Mouse (Mus musculus): ENCODE measurements around the gene Plin3. TPM values are rescaled to one million over a fixed set of nuclear protein-coding genes. Genes with fewer than 3 reads are reported as not detected.

Plin3 gene
- polyA plus RNA-seq, 1 experiment from 2014 or later: 48.4 TPM

GRCm38 (mm10) chr17:56291826-56292475 is 722 bp downstream of the Plin3 start:
- Histone ChIP-seq H3K9ac (ENCODE audit: low read depth, low read length) (peak overlapping the region; percentile 67), H3K4me2 (peak overlapping the region; percentile 97), H3K27ac (ENCODE audit: low read depth, low read length) (peak overlapping the region; percentile 96), H3K9me3 (ENCODE audit: control insufficient read depth, low read length) (no peaks in the 10 kb centered on the region), H3K36me3 (ENCODE audit: control insufficient read depth, insufficient read depth, low read length) (no peaks in the 10 kb centered on the region), H3K4me1 (replicated peaks; ENCODE audit: control insufficient read depth, insufficient read depth, low read length) (peaks cover 40% of the 10 kb centered on the region), H3K27me3 (replicated peaks; ENCODE audit: control insufficient read depth, insufficient read depth, low read length) (no peaks in the 10 kb centered on the region), H3K4me3 (ENCODE audit: low read depth, low read length) (no peak overlapping the region)
- WGBS: 84% methylated on average over 7 of the region's 7 CpGs
- DNase-seq (ENCODE audit: low spot score) (no peak), ATAC-seq (replicated peaks; ENCODE audit: low FRiP score) (no peak)

- Histone ChIP-seq H3K36me3 (ENCODE audit: control insufficient read depth, insufficient read depth, low read length) (peaks cover 5% of the 10 kb centered on the region; the same call in 1 of the 2 replicates), H3K9me3 (ENCODE audit: control insufficient read depth, low read length) (no peaks in the 10 kb centered on the region), H3K9ac (ENCODE audit: low read depth, low read length) (peak overlapping the region; percentile 68), H3K4me1 (replicated peaks; ENCODE audit: control insufficient read depth, insufficient read depth, low read length) (peaks cover 47% of the 10 kb centered on the region), H3K27me3 (replicated peaks; ENCODE audit: control insufficient read depth, insufficient read depth, low read length) (no peaks in the 10 kb centered on the region), H3K4me2 (peak overlapping the region; percentile 97), H3K27ac (ENCODE audit: low read depth, low read length) (peak overlapping the region; percentile 96), H3K4me3 (ENCODE audit: low read depth, low read length) (peak overlapping the region; percentile 57)
- DNase-seq (ENCODE audit: low spot score) (peak; percentile 89), ATAC-seq (replicated peaks; ENCODE audit: low FRiP score) (peak; percentile 87)
- under 1% methylated on average over 16 of the region's 16 CpGs for WGBS
Measured at GRCm38 (mm10) chr17:56291171-56291511, 1.5 kb downstream of the Plin3 start.

- peaks cover 47% of the 10 kb centered on the region for H3K4me1 ChIP-seq (replicated peaks; ENCODE audit: control insufficient read depth, insufficient read depth, low read length)
Measured at GRCm38 (mm10) chr17:56290388-56291170, 2.1 kb downstream of the Plin3 start.

GRCm38 (mm10) chr17:56289371-56290331 is 3.0 kb downstream of the Plin3 start:
- WGBS: 3% methylated on average over 23 of the region's 23 CpGs
- peak; percentile 21; the same call in 1 of the 2 replicates for ATAC-seq (replicated peaks; ENCODE audit: low FRiP score)

More at GRCm38 (mm10) chr17:56290388-56291170, 2.1 kb downstream of the Plin3 start:
- peaks cover 9% of the 10 kb centered on the region; the same call in 1 of the 2 replicates for H3K36me3 ChIP-seq (ENCODE audit: control insufficient read depth, insufficient read depth, low read length)
- no peaks in the 10 kb centered on the region for H3K27me3 ChIP-seq (replicated peaks; ENCODE audit: control insufficient read depth, insufficient read depth, low read length)
- H3K4me2 ChIP-seq: peak overlapping the region; percentile 97
- H3K9me3 ChIP-seq (ENCODE audit: control insufficient read depth, low read length): no peaks in the 10 kb centered on the region
- DNase-seq (ENCODE audit: low spot score): peak; percentile 95
- WGBS: 2% methylated on average over 17 of the region's 17 CpGs
- peak overlapping the region; percentile 68 for H3K9ac ChIP-seq (ENCODE audit: low read depth, low read length)
- ATAC-seq (replicated peaks; ENCODE audit: low FRiP score): peak; percentile 81
- H3K4me3 ChIP-seq (ENCODE audit: low read depth, low read length): peak overlapping the region; percentile 57
- peak overlapping the region; percentile 96 for H3K27ac ChIP-seq (ENCODE audit: low read depth, low read length)

GRCm38 (mm10) chr17:56288866-56289265 is 3.8 kb downstream of the Plin3 start:
- Histone ChIP-seq H3K36me3 (ENCODE audit: control insufficient read depth, insufficient read depth, low read length) (peaks cover 18% of the 10 kb centered on the region; the same call in 1 of the 2 replicates), H3K4me1 (replicated peaks; ENCODE audit: control insufficient read depth, insufficient read depth, low read length) (peaks cover 47% of the 10 kb centered on the region), H3K9me3 (ENCODE audit: control insufficient read depth, low read length) (no peaks in the 10 kb centered on the region), H3K4me2 (peak overlapping the region; percentile 97), H3K9ac (ENCODE audit: low read depth, low read length) (peak overlapping the region; percentile 68), H3K4me3 (ENCODE audit: low read depth, low read length) (peak overlapping the region; percentile 57), H3K27ac (ENCODE audit: low read depth, low read length) (peak overlapping the region; percentile 96), H3K27me3 (replicated peaks; ENCODE audit: control insufficient read depth, insufficient read depth, low read length) (no peaks in the 10 kb centered on the region)
- DNase-seq (ENCODE audit: low spot score): no peak
- 26% methylated on average over 3 of the region's 3 CpGs for WGBS
- no peak for ATAC-seq (replicated peaks; ENCODE audit: low FRiP score)

More at GRCm38 (mm10) chr17:56289371-56290331, 3.0 kb downstream of the Plin3 start:
- Histone ChIP-seq H3K27me3 (replicated peaks; ENCODE audit: control insufficient read depth, insufficient read depth, low read length) (no peaks in the 10 kb centered on the region), H3K36me3 (ENCODE audit: control insufficient read depth, insufficient read depth, low read length) (peaks cover 13% of the 10 kb centered on the region; the same call in 1 of the 2 replicates), H3K4me2 (peak overlapping the region; percentile 97), H3K4me3 (ENCODE audit: low read depth, low read length) (peak overlapping the region; percentile 57), H3K4me1 (replicated peaks; ENCODE audit: control insufficient read depth, insufficient read depth, low read length) (peaks cover 47% of the 10 kb centered on the region), H3K9ac (ENCODE audit: low read depth, low read length) (peak overlapping the region; percentile 68), H3K27ac (ENCODE audit: low read depth, low read length) (peak overlapping the region; percentile 96), H3K9me3 (ENCODE audit: control insufficient read depth, low read length) (no peaks in the 10 kb centered on the region)
- peak; percentile 76 for DNase-seq (ENCODE audit: low spot score)

GRCm38 (mm10) chr17:56287830-56288229 is 4.8 kb downstream of the Plin3 start:
- Histone ChIP-seq H3K4me3 (ENCODE audit: low read depth, low read length) (peak overlapping the region; percentile 37), H3K4me2 (peak overlapping the region; percentile 68), H3K36me3 (ENCODE audit: control insufficient read depth, insufficient read depth, low read length) (peaks cover 19% of the 10 kb centered on the region; the same call in 1 of the 2 replicates), H3K27ac (ENCODE audit: low read depth, low read length) (peak overlapping the region; percentile 74), H3K9ac (ENCODE audit: low read depth, low read length) (peak overlapping the region; percentile 65), H3K4me1 (replicated peaks; ENCODE audit: control insufficient read depth, insufficient read depth, low read length) (peaks cover 44% of the 10 kb centered on the region), H3K9me3 (ENCODE audit: control insufficient read depth, low read length) (no peaks in the 10 kb centered on the region), H3K27me3 (replicated peaks; ENCODE audit: control insufficient read depth, insufficient read depth, low read length) (no peaks in the 10 kb centered on the region)
- ATAC-seq (replicated peaks; ENCODE audit: low FRiP score): peak; percentile 24; the same call in 1 of the 2 replicates
- no peak for DNase-seq (ENCODE audit: low spot score)
- WGBS: 43% methylated on average over 3 of the region's 3 CpGs

- H3K4me1 ChIP-seq (replicated peaks; ENCODE audit: control insufficient read depth, insufficient read depth, low read length): peaks cover 44% of the 10 kb centered on the region
- WGBS: 94% methylated on average over 11 of the region's 11 CpGs
Measured at GRCm38 (mm10) chr17:56285995-56286394, 6.7 kb downstream of the Plin3 start.

GRCm38 (mm10) chr17:56283316-56283715 is 9.4 kb downstream of the Plin3 start:
- Histone ChIP-seq H3K4me3 (ENCODE audit: low read depth, low read length) (no peak overlapping the region), H3K27me3 (replicated peaks; ENCODE audit: control insufficient read depth, insufficient read depth, low read length) (no peaks in the 10 kb centered on the region), H3K4me2 (no peak overlapping the region), H3K4me1 (replicated peaks; ENCODE audit: control insufficient read depth, insufficient read depth, low read length) (peaks cover 27% of the 10 kb centered on the region), H3K9ac (ENCODE audit: low read depth, low read length) (no peak overlapping the region), H3K27ac (ENCODE audit: low read depth, low read length) (no peak overlapping the region), H3K9me3 (ENCODE audit: control insufficient read depth, low read length) (no peaks in the 10 kb centered on the region), H3K36me3 (ENCODE audit: control insufficient read depth, insufficient read depth, low read length) (peaks cover 32% of the 10 kb centered on the region)
- no peak for ATAC-seq (replicated peaks; ENCODE audit: low FRiP score)
- WGBS: 89% methylated on average over 8 of the region's 8 CpGs
- DNase-seq (ENCODE audit: low spot score): no peak

More at GRCm38 (mm10) chr17:56285995-56286394, 6.7 kb downstream of the Plin3 start:
- ATAC-seq (replicated peaks; ENCODE audit: low FRiP score) (no peak), DNase-seq (ENCODE audit: low spot score) (no peak)
- no peak overlapping the region for H3K27ac ChIP-seq (ENCODE audit: low read depth, low read length)
- H3K36me3 ChIP-seq (ENCODE audit: control insufficient read depth, insufficient read depth, low read length): peaks cover 24% of the 10 kb centered on the region; the same call in 1 of the 2 replicates
- no peaks in the 10 kb centered on the region for H3K27me3 ChIP-seq (replicated peaks; ENCODE audit: control insufficient read depth, insufficient read depth, low read length)
- no peaks in the 10 kb centered on the region for H3K9me3 ChIP-seq (ENCODE audit: control insufficient read depth, low read length)
- H3K4me3 ChIP-seq (ENCODE audit: low read depth, low read length): no peak overlapping the region
- no peak overlapping the region for H3K4me2 ChIP-seq
- no peak overlapping the region for H3K9ac ChIP-seq (ENCODE audit: low read depth, low read length)
